Mouse (Mus musculus) embryonic fibroblast, embryonic 13.5 days (primary cell): ENCODE results near the gene Zfp704.

Experiments
- CTCF ChIP-seq: IDR thresholded peaks from 2 replicates; pipeline ENCODE4 v1.5.1; 2011; ENCODE audit warnings: mild to moderate bottlenecking, control low read depth, low read length, moderate library complexity, borderline replicate concordance; ENCODE audit not compliant: insufficient read depth
- POLR2A ChIP-seq: IDR thresholded peaks from 2 replicates; pipeline ENCODE4 v1.6.1; 2011; ENCODE audit warnings: low read depth, mild to moderate bottlenecking, control low read depth, low read length, moderate library complexity

DNA sequence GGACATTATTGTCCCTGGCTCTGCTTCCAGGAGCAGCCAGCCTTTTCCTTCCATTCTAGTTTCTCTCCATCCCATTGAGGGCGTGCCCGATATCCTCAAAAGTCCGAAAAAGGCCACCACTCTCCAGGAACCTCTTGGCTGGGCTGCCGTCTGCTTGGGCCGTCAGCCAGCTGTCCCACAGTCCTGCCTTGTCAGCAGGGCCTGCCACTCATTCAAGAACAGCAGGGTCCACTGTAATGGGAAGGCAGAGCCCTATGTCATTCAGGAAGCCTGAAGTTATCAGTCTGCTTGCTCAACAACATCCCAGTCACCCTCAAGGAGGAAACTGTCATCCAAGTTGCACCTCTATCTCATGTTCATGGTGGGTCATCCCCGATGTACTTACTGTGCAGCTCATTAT lies 128.5 kb downstream of the Zfp704 start:
- no peak for TF ChIP-seq CTCF
- no peak for TF ChIP-seq POLR2A
